Mouse (Mus musculus): Measurements from ENCODE around the gene Uhrf1bp1l. TPM values are rescaled to one million over a fixed set of nuclear protein-coding genes. Genes with fewer than 3 reads are reported as not detected.
"Not testable (repeated sequence)": the region's sequence is repeated elsewhere in the genome, so short reads cannot be mapped to it uniquely, and the experiment has no call there.

Gene Uhrf1bp1l
- polyA plus RNA-seq (2015; fragmentation: Nextera tagmentation; extraction: Ambion mirVana): 22.9 and 23.1 TPM in 2 replicates

GRCm38 (mm10) chr10:89744871-89745665 lies at the start of gene Uhrf1bp1l:
TSS of gene Uhrf1bp1l (plus strand) at chr10:89744991.
- WGBS: under 1% methylated on average over 82 of the region's 85 CpGs
- ATAC-seq (ENCODE audit: insufficient number of reproducible peaks, insufficient read depth, low FRiP score, low TSS enrichment, low read depth): peak; percentile 93
- Histone ChIP-seq H3K9me3 (no peaks in the 10 kb centered on the region), H3K4me3 (peak within 1 kb of the TSS; percentile 78), H3K36me3 (no peaks in the 10 kb centered on the region), H3K4me2 (peak within 1 kb of the TSS; percentile 67), H3K9ac (peak within 1 kb of the TSS; percentile 89), H3K4me1 (peaks cover 10% of the 10 kb centered on the region; the same call in 1 of the 2 replicates), H3K27ac (peak within 1 kb of the TSS; percentile 91), H3K27me3 (no peaks in the 10 kb centered on the region)

- Histone ChIP-seq H3K4me1 (no peaks in the 10 kb centered on the region), H3K4me2 (no peak overlapping the region), H3K36me3 (no peaks in the 10 kb centered on the region), H3K27ac (no peak overlapping the region), H3K27me3 (no peaks in the 10 kb centered on the region), H3K4me3 (no peak overlapping the region), H3K9ac (no peak overlapping the region), H3K9me3 (no peaks in the 10 kb centered on the region)
- 80% methylated on average over 20 of the region's 20 CpGs for WGBS
- no peak for ATAC-seq (ENCODE audit: insufficient number of reproducible peaks, insufficient read depth, low FRiP score, low TSS enrichment, low read depth)
Observed at GRCm38 (mm10) chr10:89695194-89695911, 49.4 kb upstream of the Uhrf1bp1l start.

GRCm38 (mm10) chr10:89696270-89696669 lies 48.5 kb upstream of the Uhrf1bp1l start:
- ATAC-seq (ENCODE audit: insufficient number of reproducible peaks, insufficient read depth, low FRiP score, low TSS enrichment, low read depth); H3K4me3 ChIP-seq; H3K36me3 ChIP-seq; H3K9me3 ChIP-seq; H3K9ac ChIP-seq; H3K27ac ChIP-seq; H3K27me3 ChIP-seq; H3K4me1 ChIP-seq; H3K4me2 ChIP-seq: not testable (repeated sequence)
- 75% methylated on average over 2 of the region's 2 CpGs for WGBS

- no peak overlapping the region for H3K9ac ChIP-seq
- ATAC-seq (ENCODE audit: insufficient number of reproducible peaks, insufficient read depth, low FRiP score, low TSS enrichment, low read depth): no peak
- WGBS: 94% methylated on average over 3 of the region's 3 CpGs
- H3K9me3 ChIP-seq: no peaks in the 10 kb centered on the region
- no peaks in the 10 kb centered on the region for H3K27me3 ChIP-seq
- H3K4me1 ChIP-seq: no peaks in the 10 kb centered on the region
- no peak overlapping the region for H3K4me2 ChIP-seq
- H3K4me3 ChIP-seq: no peak overlapping the region
- no peak overlapping the region for H3K27ac ChIP-seq
- no peaks in the 10 kb centered on the region for H3K36me3 ChIP-seq
Observed at GRCm38 (mm10) chr10:89697956-89698355, 46.8 kb upstream of the Uhrf1bp1l start.

GRCm38 (mm10) chr10:89703042-89703441 lies 41.7 kb upstream of the Uhrf1bp1l start:
- ATAC-seq (ENCODE audit: insufficient number of reproducible peaks, insufficient read depth, low FRiP score, low TSS enrichment, low read depth): no peak
- WGBS: 32% methylated on average over 5 of the region's 5 CpGs
- no peak overlapping the region for H3K4me3 ChIP-seq
- H3K4me1 ChIP-seq: no peaks in the 10 kb centered on the region
- H3K27ac ChIP-seq: no peak overlapping the region
- no peak overlapping the region for H3K4me2 ChIP-seq
- H3K9ac ChIP-seq: no peak overlapping the region
- H3K9me3 ChIP-seq: no peaks in the 10 kb centered on the region
- H3K27me3 ChIP-seq: no peaks in the 10 kb centered on the region
- no peaks in the 10 kb centered on the region for H3K36me3 ChIP-seq

GRCm38 (mm10) chr10:89707397-89707796 lies 37.4 kb upstream of the Uhrf1bp1l start:
- H3K27ac ChIP-seq: no peak overlapping the region
- ATAC-seq (ENCODE audit: insufficient number of reproducible peaks, insufficient read depth, low FRiP score, low TSS enrichment, low read depth): no peak
- WGBS: 81% methylated on average over 3 of the region's 3 CpGs

GRCm38 (mm10) chr10:89708720-89709119 lies 36.1 kb upstream of the Uhrf1bp1l start:
- 27% methylated on average over 10 of the region's 10 CpGs for WGBS
- Histone ChIP-seq H3K27ac (no peak overlapping the region), H3K4me1 (no peaks in the 10 kb centered on the region), H3K9me3 (no peaks in the 10 kb centered on the region), H3K27me3 (no peaks in the 10 kb centered on the region), H3K4me2 (peak overlapping the region; percentile 47), H3K4me3 (peak overlapping the region; percentile 19; the same call in 1 of the 2 replicates), H3K9ac (no peak overlapping the region), H3K36me3 (peaks cover 27% of the 10 kb centered on the region)
- ATAC-seq (ENCODE audit: insufficient number of reproducible peaks, insufficient read depth, low FRiP score, low TSS enrichment, low read depth): 0 out of 2 replicates have a peak, but pooled peaks have one; percentile 62

More at GRCm38 (mm10) chr10:89707397-89707796, 37.4 kb upstream of the Uhrf1bp1l start:
- no peak overlapping the region for H3K4me2 ChIP-seq
- no peak overlapping the region for H3K9ac ChIP-seq
- H3K4me1 ChIP-seq: no peaks in the 10 kb centered on the region
- H3K9me3 ChIP-seq: no peaks in the 10 kb centered on the region
- peaks cover 13% of the 10 kb centered on the region for H3K36me3 ChIP-seq
- H3K4me3 ChIP-seq: no peak overlapping the region
- no peaks in the 10 kb centered on the region for H3K27me3 ChIP-seq

GRCm38 (mm10) chr10:89714910-89715309 lies 29.9 kb upstream of the Uhrf1bp1l start:
- no peaks in the 10 kb centered on the region for H3K4me1 ChIP-seq
- no peak overlapping the region for H3K4me3 ChIP-seq
- no peak overlapping the region for H3K4me2 ChIP-seq
- peaks cover 55% of the 10 kb centered on the region for H3K36me3 ChIP-seq
- WGBS: 78% methylated on average over 10 of the region's 10 CpGs
- no peak overlapping the region for H3K9ac ChIP-seq
- no peaks in the 10 kb centered on the region for H3K27me3 ChIP-seq
- H3K27ac ChIP-seq: no peak overlapping the region; the same call in 1 of the 2 replicates
- no peaks in the 10 kb centered on the region for H3K9me3 ChIP-seq
- ATAC-seq (ENCODE audit: insufficient number of reproducible peaks, insufficient read depth, low FRiP score, low TSS enrichment, low read depth): no peak

GRCm38 (mm10) chr10:89720252-89720651 lies 24.5 kb upstream of the Uhrf1bp1l start:
- Histone ChIP-seq H3K4me3 (no peak overlapping the region), H3K27me3 (no peaks in the 10 kb centered on the region), H3K9me3 (no peaks in the 10 kb centered on the region), H3K27ac (no peak overlapping the region), H3K9ac (no peak overlapping the region), H3K4me1 (no peaks in the 10 kb centered on the region), H3K4me2 (no peak overlapping the region), H3K36me3 (peaks cover 45% of the 10 kb centered on the region)
- no peak for ATAC-seq (ENCODE audit: insufficient number of reproducible peaks, insufficient read depth, low FRiP score, low TSS enrichment, low read depth)

- H3K4me1 ChIP-seq: no peaks in the 10 kb centered on the region
- H3K9ac ChIP-seq: no peak overlapping the region
- peaks cover 46% of the 10 kb centered on the region for H3K36me3 ChIP-seq
- no peaks in the 10 kb centered on the region for H3K27me3 ChIP-seq
- no peak for ATAC-seq (ENCODE audit: insufficient number of reproducible peaks, insufficient read depth, low FRiP score, low TSS enrichment, low read depth)
- H3K27ac ChIP-seq: no peak overlapping the region
- no peaks in the 10 kb centered on the region for H3K9me3 ChIP-seq
- 93% methylated on average over 3 of the region's 3 CpGs for WGBS
- no peak overlapping the region for H3K4me2 ChIP-seq
- no peak overlapping the region for H3K4me3 ChIP-seq
Observed at GRCm38 (mm10) chr10:89720796-89721195, 24.0 kb upstream of the Uhrf1bp1l start.

GRCm38 (mm10) chr10:89722247-89723195 lies 22.3 kb upstream of the Uhrf1bp1l start:
- peaks cover 52% of the 10 kb centered on the region for H3K36me3 ChIP-seq
- ATAC-seq (ENCODE audit: insufficient number of reproducible peaks, insufficient read depth, low FRiP score, low TSS enrichment, low read depth): no peak

More at GRCm38 (mm10) chr10:89722247-89723195, 22.3 kb upstream of the Uhrf1bp1l start:
- no peak overlapping the region for H3K4me3 ChIP-seq
- H3K27me3 ChIP-seq: no peaks in the 10 kb centered on the region
- H3K4me2 ChIP-seq: no peak overlapping the region
- no peaks in the 10 kb centered on the region for H3K9me3 ChIP-seq
- 90% methylated on average over 14 of the region's 14 CpGs for WGBS
- H3K9ac ChIP-seq: no peak overlapping the region
- no peaks in the 10 kb centered on the region for H3K4me1 ChIP-seq
- H3K27ac ChIP-seq: no peak overlapping the region
